Mouse (Mus musculus) fat pad, adult 2 months (tissue): Measurements from ENCODE around the gene Ckap4.
"Not testable (repeated sequence)": the region's sequence is repeated elsewhere in the genome, so short reads cannot be mapped to it uniquely, and the experiment has no call there.

Source experiments
- DNase-seq: peaks from one replicate; pipeline ENCODE4 v3.0.0-alpha.2; 2011; ENCODE audit warnings: low read depth, low spot score; ENCODE audit errors: extremely low read depth

Ckap4 gene

GRCm38 (mm10) chr10:84549920-84550293 lies 16.0 kb upstream of the Ckap4 start:
- DNase-seq = no peak

- no peak for DNase-seq
Observed at GRCm38 (mm10) chr10:84549146-84549919, 15.5 kb upstream of the Ckap4 start.

GRCm38 (mm10) chr10:84544841-84545610 lies 11.2 kb upstream of the Ckap4 start:
- DNase-seq = peak; percentile 71

DNA sequence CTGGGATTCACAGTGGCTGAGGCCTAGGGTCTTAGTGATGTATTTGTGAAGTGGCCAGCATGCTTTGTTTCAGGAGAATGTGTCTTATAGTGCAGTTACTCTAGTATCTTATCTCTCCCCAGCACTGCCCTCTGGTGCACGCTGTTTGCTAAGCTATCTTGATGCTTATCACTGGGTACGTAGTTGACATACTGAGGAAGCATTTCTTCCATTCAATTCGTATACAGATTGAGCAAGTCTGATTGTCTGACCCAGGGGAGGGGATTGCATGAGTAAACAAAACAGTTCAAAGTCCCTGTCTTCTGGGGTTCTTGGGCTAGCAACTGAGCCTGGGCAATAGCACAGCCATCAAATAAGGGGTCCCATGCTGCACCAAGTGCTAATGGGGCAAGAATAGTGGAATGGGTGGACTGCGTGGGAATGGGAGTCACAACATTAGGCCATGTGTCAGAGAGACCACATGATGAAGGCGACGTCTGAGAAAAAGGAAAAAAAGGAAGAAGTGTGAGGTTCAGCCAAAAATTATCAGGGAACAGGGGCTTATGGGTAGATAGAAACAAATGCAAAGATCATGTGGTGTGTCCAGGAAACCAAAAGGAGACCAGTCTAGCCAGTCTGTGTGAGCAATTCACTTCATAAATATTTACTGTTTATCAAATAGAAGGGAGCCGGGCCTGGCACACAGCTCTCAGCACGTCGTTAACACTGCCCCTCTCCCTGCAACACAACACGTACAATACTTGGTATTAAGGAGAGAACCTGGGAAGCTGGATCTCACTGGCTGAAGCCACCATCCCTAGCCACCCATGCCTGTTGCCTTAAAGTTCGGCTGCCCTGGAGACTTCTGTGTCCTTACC lies 9.2 kb upstream of the Ckap4 start:
- DNase-seq = no peak

GRCm38 (mm10) chr10:84539651-84540050 lies 5.8 kb upstream of the Ckap4 start:
- no peak for DNase-seq

- no peak for DNase-seq
Observed at GRCm38 (mm10) chr10:84535859-84536258, 2.0 kb upstream of the Ckap4 start.

DNA sequence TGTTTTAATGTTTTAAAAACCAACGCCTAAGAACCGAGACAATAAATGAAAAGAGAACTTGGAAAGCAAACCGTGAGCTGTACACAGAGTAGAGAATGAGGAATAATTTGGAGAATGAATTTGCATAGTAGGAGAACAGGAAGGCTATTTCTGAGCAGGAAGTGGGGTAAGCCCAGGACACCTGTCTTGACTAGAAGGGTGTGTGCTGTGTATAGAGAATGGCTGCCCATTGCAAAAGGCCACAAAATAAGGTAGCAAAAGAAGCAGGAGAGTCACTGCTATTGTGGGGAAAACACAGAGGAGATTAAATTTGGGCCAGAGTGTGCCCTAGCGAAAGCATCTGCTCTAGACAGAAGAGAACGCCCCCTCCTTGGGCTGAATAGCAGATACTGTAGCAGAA lies 1.6 kb upstream of the Ckap4 start:
- DNase-seq = no peak

- DNase-seq = no peak
Observed at GRCm38 (mm10) chr10:84532911-84533882, 665 bp downstream of the Ckap4 start.

DNA sequence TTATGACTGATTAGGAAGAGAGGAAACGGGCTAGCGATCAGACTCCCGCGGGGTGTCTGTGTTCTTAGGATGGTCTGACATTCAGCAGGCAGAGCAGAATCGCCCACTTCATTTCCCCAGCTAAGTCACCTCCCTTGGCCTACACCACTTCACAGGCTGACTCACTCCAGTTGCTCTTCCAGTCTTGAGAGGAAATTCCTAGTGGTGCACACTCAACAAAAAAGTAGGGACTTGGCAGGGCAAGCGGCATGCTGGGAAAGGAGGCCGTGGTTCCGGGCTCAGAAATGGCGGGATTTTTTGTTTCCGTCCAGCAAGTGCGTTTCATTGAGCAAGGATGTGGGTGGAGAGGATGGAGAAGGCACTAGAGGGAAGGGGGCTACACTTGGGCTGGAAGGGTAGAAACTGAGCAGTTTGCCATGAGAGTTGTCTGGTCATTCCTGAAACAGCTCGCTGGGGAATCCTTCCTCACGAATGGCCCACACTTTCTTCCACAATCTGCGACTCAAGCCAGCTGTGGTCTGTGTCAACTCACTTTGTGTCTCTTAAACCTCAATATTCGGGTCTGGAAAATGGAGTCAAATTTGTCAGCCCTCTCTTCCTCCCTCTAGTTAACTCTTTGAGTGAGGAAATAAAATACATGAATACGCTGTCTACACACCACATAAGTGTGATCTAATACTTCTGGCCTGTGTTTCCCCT lies 1.5 kb downstream of the Ckap4 start:
- DNase-seq = no peak

DNA sequence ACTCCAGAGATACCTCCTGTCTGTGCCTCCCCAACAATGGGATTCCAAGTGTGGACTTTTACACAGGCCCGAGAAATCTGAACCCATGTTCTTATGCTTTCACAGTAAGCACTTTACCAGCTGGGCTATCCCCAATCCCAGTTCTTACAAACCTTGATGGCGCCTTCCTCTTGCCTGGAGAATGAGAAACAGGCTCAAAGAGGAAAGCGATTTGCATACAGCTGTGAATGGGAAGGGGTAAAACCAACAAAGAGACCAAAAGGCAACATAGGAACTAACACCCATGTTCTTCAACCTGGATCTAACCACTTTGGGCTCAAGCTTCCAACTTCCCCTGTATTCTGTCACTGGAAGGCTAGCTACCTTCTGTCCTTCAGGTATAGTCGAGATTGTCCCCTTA lies 2.3 kb downstream of the Ckap4 start:
- DNase-seq = no peak

DNA sequence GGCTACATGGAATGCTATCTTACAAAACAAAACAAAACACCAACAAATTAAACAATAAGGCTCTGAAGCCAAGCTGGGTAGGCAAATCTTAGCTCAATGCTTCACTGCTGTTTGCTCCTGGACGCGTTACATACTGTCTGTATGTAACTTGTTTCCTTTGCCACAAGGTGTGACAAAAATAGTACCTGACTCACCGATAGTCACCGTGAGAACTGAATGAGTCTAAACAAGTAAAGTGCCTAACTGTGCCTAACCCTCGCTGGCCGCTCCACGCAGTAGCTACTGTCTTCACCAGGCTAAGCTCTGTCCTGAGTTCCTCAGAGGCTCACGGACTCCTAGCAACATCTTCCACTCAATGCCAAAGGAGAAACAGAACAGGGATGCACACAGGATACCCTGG lies 3.5 kb downstream of the Ckap4 start:
- DNase-seq = no peak

DNA sequence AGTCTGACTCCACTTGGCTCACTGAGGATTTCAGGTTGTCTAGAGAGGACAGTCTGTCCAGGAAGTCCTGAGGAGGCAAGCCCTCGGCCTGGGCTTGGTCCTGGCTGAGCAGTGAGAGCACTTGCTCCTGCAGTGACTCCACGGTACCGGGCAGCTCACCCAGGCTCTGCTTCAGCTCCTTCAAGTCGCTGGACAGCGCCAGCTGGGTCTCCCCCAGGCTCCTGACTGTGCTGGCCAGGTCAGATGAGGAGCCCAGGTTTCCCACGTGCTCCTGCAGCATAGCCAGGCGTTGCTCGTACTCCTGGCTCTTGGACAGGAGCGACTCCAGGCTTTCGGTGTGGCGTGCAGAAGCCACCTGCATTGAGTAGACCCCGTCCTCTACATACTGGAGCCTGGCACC lies 6.2 kb downstream of the Ckap4 start:
- no peak for DNase-seq

- DNase-seq = no peak
Observed at GRCm38 (mm10) chr10:84527070-84527469, 6.8 kb downstream of the Ckap4 start.

- DNase-seq = no peak
Observed at GRCm38 (mm10) chr10:84526488-84526887, 7.4 kb downstream of the Ckap4 start.

GRCm38 (mm10) chr10:84523682-84524081 lies 10.2 kb downstream of the Ckap4 start:
- no peak for DNase-seq

- DNase-seq = peak; percentile 67
Observed at GRCm38 (mm10) chr10:84516414-84516927, 17.4 kb downstream of the Ckap4 start.

DNA sequence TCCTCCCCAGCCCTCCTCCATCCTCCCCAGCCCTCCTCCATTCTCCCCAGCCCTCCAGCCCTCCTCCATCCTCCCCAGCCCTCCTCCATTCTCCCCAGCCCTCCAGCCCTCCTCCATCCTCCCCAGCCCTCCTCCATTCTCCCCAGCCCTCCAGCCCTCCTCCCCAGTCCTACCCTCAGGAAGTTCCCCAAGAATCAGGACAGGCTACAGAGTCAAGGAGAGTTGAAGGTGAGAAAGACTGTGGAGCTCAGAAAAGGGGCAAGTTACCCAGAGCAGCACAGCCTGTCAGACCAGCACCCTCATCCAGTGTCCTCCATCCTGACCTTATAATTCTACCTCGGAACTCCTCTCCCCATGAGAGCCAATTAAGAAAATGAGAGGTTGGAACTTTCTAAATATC lies 17.9 kb downstream of the Ckap4 start:
- not testable (repeated sequence) for DNase-seq

GRCm38 (mm10) chr10:84515512-84515950 lies 18.3 kb downstream of the Ckap4 start:
- DNase-seq = no peak

- no peak for DNase-seq
Observed at GRCm38 (mm10) chr10:84514038-84514578, 19.8 kb downstream of the Ckap4 start.
